Mouse (Mus musculus) frontal cortex, postnatal 14 days (tissue): ENCODE results near the gene 1810009A15Rik.
A peak's percentile ranks its signal among the peaks of the same experiment; 100 is the strongest.
"Not testable (repeated sequence)": the region's sequence is repeated elsewhere in the genome, so short reads cannot be mapped to it uniquely, and the experiment has no call there.

ENCODE experiments used
- DNase-seq, 2 experiments: peaks; one replicate each; pipeline ENCODE4 v3.0.0; 2022; ENCODE audit warnings: low spot score in 2 of 2

Gene 1810009A15Rik

GRCm38 (mm10) chr19:8888511-8889385 lies at the start of gene 1810009A15Rik, which contains the start of gene Gm49416:
1810009A15Rik (plus strand) TSS chr19:8888853.
Gm49416 (plus strand) TSS chr19:8888926.
- DNase-seq, result peak; percentile 88 to 96

GRCm38 (mm10) chr19:8839103-8839907 lies 49.3 kb upstream of the 1810009A15Rik start, which contains the start of gene Gng3:
Gng3 (minus strand) TSS chr19:8839194.
- peak; percentile 75 to 86 for DNase-seq

GRCm38 (mm10) chr19:8839908-8840791 lies 48.5 kb upstream of the 1810009A15Rik start:
- DNase-seq, result peak in 1 of 2 experiments; percentile 69

GRCm38 (mm10) chr19:8841012-8841411 lies 47.6 kb upstream of the 1810009A15Rik start:
- DNase-seq, result no peak

GRCm38 (mm10) chr19:8842961-8843360 lies 45.7 kb upstream of the 1810009A15Rik start:
- no peak for DNase-seq

- DNase-seq, result peak in 1 of 2 experiments; percentile 74
These were observed 44.1 kb upstream of the 1810009A15Rik start for GRCm38 (mm10) chr19:8844371-8845129.

GRCm38 (mm10) chr19:8848356-8848755 lies 40.3 kb upstream of the 1810009A15Rik start:
- DNase-seq, result no peak

GRCm38 (mm10) chr19:8850402-8850901 lies 38.2 kb upstream of the 1810009A15Rik start, which contains the start of gene Lrrn4cl:
Lrrn4cl (plus strand) TSS chr19:8850768.
- no peak for DNase-seq

- no peak for DNase-seq
These were observed 37.0 kb upstream of the 1810009A15Rik start for GRCm38 (mm10) chr19:8851639-8852038.

- no peak for DNase-seq
These were observed 36.3 kb upstream of the 1810009A15Rik start for GRCm38 (mm10) chr19:8852236-8852928.

GRCm38 (mm10) chr19:8853117-8853516 lies 35.5 kb upstream of the 1810009A15Rik start:
- no peak for DNase-seq

GRCm38 (mm10) chr19:8857689-8858088 lies 31.0 kb upstream of the 1810009A15Rik start:
- DNase-seq, result no peak

GRCm38 (mm10) chr19:8859018-8859417 lies 29.6 kb upstream of the 1810009A15Rik start:
- no peak for DNase-seq

GRCm38 (mm10) chr19:8864265-8864664 lies 24.4 kb upstream of the 1810009A15Rik start:
- no peak for DNase-seq

- not testable (repeated sequence) for DNase-seq
These were observed 18.3 kb upstream of the 1810009A15Rik start for GRCm38 (mm10) chr19:8870381-8870780.

- DNase-seq, result no peak
These were observed 17.8 kb upstream of the 1810009A15Rik start for GRCm38 (mm10) chr19:8870838-8871237.

GRCm38 (mm10) chr19:8871267-8872186 lies 17.1 kb upstream of the 1810009A15Rik start, which contains the start of gene Ubxn1:
Ubxn1 (plus strand) TSS chr19:8871496.
- peak; percentile 97 to 98 for DNase-seq

GRCm38 (mm10) chr19:8872266-8872840 lies 16.3 kb upstream of the 1810009A15Rik start:
- no peak for DNase-seq
